16 mouse cellular contexts compared by ENCODE assay signal in the genomic region with DNA sequence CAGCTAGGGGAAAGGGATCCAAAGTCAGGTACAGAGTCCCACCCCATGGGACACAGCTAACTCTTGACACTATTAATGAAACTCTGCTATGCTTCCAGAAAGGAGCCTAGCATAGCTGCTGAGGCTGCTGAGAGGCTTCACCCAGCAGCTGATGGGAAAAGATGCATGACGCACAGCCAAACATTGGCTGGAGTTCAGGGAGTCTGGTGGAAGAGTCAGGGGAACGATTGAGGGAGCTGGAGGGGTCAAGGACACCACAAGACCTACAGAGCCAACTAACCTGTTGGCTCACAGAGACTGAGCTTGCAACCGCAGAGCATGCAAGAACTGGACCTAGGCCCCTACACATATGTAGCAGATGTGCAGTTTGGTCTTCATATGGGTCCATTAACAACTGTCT.
DNase-seq lines count a peak whose midpoint lies in the region.
"Had no signal": no experiment of that assay in that cellular context is flagged by ENCODE, and none has a peak within 500 bp of the region (broad histone marks: within the 10 kb centered on the region; RNA-seq: fewer than 3 reads in every experiment).

No protein-coding gene starts in this region.

- DNase-seq in lung, postnatal 10 days, result peak; percentile 21
- no peak for DNase-seq in lung, postnatal 4 days
- peak; percentile 78 for DNase-seq in adrenal gland, adult 8-10 months
- peak; percentile 67 for DNase-seq in adrenal gland, postnatal 25 days
- no peak for DNase-seq in ovary, adult 18-20 months (ENCODE audit: low spot score)
- DNase-seq in kidney, adult 8-10 months, result no peak
- DNase-seq: cerebellum, adult 11 months; cerebellum, adult 2 months; cerebellum, adult 9-11 months; cerebellum, postnatal 25 days; forebrain, postnatal 0 days; gastrocnemius, adult 2 months; gastrocnemius, postnatal 14 days; heart, adult 18-20 months; heart, postnatal 14 days; heart, postnatal 4 days had no signal

Comparison
In these comparisons a context has a peak if more than half of its experiments do, and no peak if none do; other contexts are left out.
1. DNase-seq: peak in lung, postnatal 10 days (single experiment), adrenal gland, adult 8-10 months (single experiment) and adrenal gland, postnatal 25 days (single experiment); none in lung, postnatal 4 days (0 of 2), ovary, adult 18-20 months (single experiment) and kidney, adult 8-10 months (0 of 2).